ENCODE assay signal across 9 mouse cellular contexts in genomic region chr17:83353011-83353410, GRCm38 (mm10). TPM values are rescaled to one million over a fixed set of nuclear protein-coding genes. Genes with fewer than 3 reads are reported as not detected.
DNase-seq lines count a peak whose midpoint lies in the region; ATAC-seq and TF ChIP-seq lines count a peak whose summit lies in the region.
"Had no signal": no experiment of that assay in that cellular context is flagged by ENCODE, and none has a peak within 500 bp of the region (broad histone marks: within the 10 kb centered on the region; RNA-seq: fewer than 3 reads in every experiment).

No protein-coding gene starts in this region.

- H3K27me3 ChIP-seq in heart, embryonic 10.5 days (ENCODE audit: insufficient read depth, poor library complexity, severe bottlenecking), result no peaks in the 10 kb centered on the region
- no peaks in the 10 kb centered on the region for H3K27me3 ChIP-seq in heart, adult 2 months (ENCODE audit: control insufficient read depth, insufficient read depth, low read length)
- H3K27me3 ChIP-seq in liver, embryonic 16.5 days (ENCODE audit: control insufficient read depth, insufficient read depth, low read depth, low read length), result peaks cover 11% of the 10 kb centered on the region

- H3K9me3 ChIP-seq in heart, embryonic 10.5 days, result no peaks in the 10 kb centered on the region
- H3K9me3 ChIP-seq in liver, embryonic 16.5 days (replicated peaks; ENCODE audit: control insufficient read depth, low read length), result no peaks in the 10 kb centered on the region

- WGBS in heart, embryonic 10.5 days, result 18% methylated on average over 5 of the region's 5 CpGs
- 57% methylated on average over 5 of the region's 5 CpGs for WGBS in heart, adult 2 months
- WGBS in liver, embryonic 16.5 days (ENCODE audit: insufficient replicate concordance), result 22% methylated on average over 5 of the region's 5 CpGs

- H3K9ac ChIP-seq in heart, adult 2 months (ENCODE audit: low read depth, low read length), result no peak overlapping the region
- no peak overlapping the region for H3K9ac ChIP-seq in liver, embryonic 16.5 days (ENCODE audit: low read depth, low read length)

- H3K27ac ChIP-seq in heart, embryonic 10.5 days, result peak overlapping the region; percentile 62
- no peak overlapping the region for H3K27ac ChIP-seq in heart, adult 2 months
- H3K27ac ChIP-seq in liver, embryonic 16.5 days (ENCODE audit: low read length), result no peak overlapping the region

- H3K4me2 ChIP-seq in liver, embryonic 16.5 days (ENCODE audit: low read depth, low read length), result peak overlapping the region; percentile 95; the same call in 1 of the 2 replicates

- no peak for TF ChIP-seq CTCF in heart, adult 2 months (IDR thresholded peaks at IDR 0.05)

- H3K4me1 ChIP-seq in heart, embryonic 10.5 days, result peaks cover 31% of the 10 kb centered on the region
- no peaks in the 10 kb centered on the region; the same call in none of the 2 replicates for H3K4me1 ChIP-seq in heart, adult 2 months (ENCODE audit: control insufficient read depth, insufficient read depth, low read length)
- H3K4me1 ChIP-seq in liver, embryonic 16.5 days (ENCODE audit: control insufficient read depth, low read depth, low read length), result peaks cover 10% of the 10 kb centered on the region

- peak overlapping the region; percentile 97 for H3K4me3 ChIP-seq in heart, embryonic 10.5 days
- no peak overlapping the region for H3K4me3 ChIP-seq in heart, adult 2 months
- no peak overlapping the region for H3K4me3 ChIP-seq in liver, embryonic 16.5 days (ENCODE audit: low read depth, low read length)

- no peak for TF ChIP-seq EP300 in heart, adult 2 months (IDR thresholded peaks at IDR 0.05; ENCODE audit: insufficient read depth, low read depth, low read length)

- intact Hi-C loops in heart, adult 2 months (cut with DNase I), result loop anchor here (5.0 kb wide), 1 partner anchor 141 kb away; no protein-coding TSS in a partner anchor

- H3K36me3 ChIP-seq in heart, embryonic 10.5 days, result no peaks in the 10 kb centered on the region
- no peaks in the 10 kb centered on the region for H3K36me3 ChIP-seq in heart, adult 2 months (ENCODE audit: control insufficient read depth, insufficient read depth, low read length)
- no peaks in the 10 kb centered on the region for H3K36me3 ChIP-seq in liver, embryonic 16.5 days (ENCODE audit: control insufficient read depth, insufficient read depth)

- DNase-seq in heart, embryonic 10.5 days (ENCODE audit: low spot score), result no peak
- no peak for DNase-seq in heart, adult 2 months
- DNase-seq in CD4-positive helper T cell, adult 2 months (ENCODE audit: low read depth, low spot score), result peak; percentile 56
- peak; percentile 66 for DNase-seq in forelimb bud, embryonic 11.5 days (ENCODE audit: low read depth, low spot score)
- DNase-seq in cerebellum, adult 8-10 months, result no peak
- DNase-seq in cerebellum, adult 18-20 months, result no peak
- DNase-seq in lung, adult 18-20 months, result no peak
- DNase-seq: cerebellum, adult 2 months had no signal

- peaks cover 2% of the 10 kb centered on the region for H3K79me2 ChIP-seq in heart, adult 2 months (replicated peaks; ENCODE audit: control insufficient read depth, insufficient read depth, low read length)

- no peak for TF ChIP-seq POLR2A in heart, adult 2 months (IDR thresholded peaks at IDR 0.05; ENCODE audit: insufficient read depth, low read depth, low read length)

- ATAC-seq in liver, embryonic 16.5 days (ENCODE audit: low read depth), result no peak

RNA-seq across cellular contexts. Expression of gene Eml4, which starts 2.3 kb away (rescaled TPM):
- 27.8 and 37.3 TPM in 2 replicates for polyA plus RNA-seq in heart, embryonic 10.5 days (2016; fragmentation: Nextera tagmentation; extraction: Ambion mirVana)
- 1 to 10 TPM; 3.8 to 4.5 TPM for total RNA-seq in heart, adult 2 months (2021)
- 3.0 and 5.1 TPM in 2 replicates for polyA plus RNA-seq in heart, adult 2 months (2012; rRNA removed)
- 4.2 and 4.7 TPM in 2 replicates for polyA plus RNA-seq in liver, embryonic 16.5 days (2015; fragmentation: Nextera tagmentation; extraction: Ambion mirVana)

Comparison
In these comparisons a context has a peak if more than half of its experiments do, and no peak if none do; other contexts are left out.
1. DNase-seq: peak in CD4-positive helper T cell, adult 2 months (single experiment) and forelimb bud, embryonic 11.5 days (single experiment); none in heart, embryonic 10.5 days (single experiment), heart, adult 2 months (0 of 2), cerebellum, adult 8-10 months (single experiment), cerebellum, adult 18-20 months (0 of 2) and lung, adult 18-20 months (0 of 2).